Mouse (Mus musculus): Measurements from ENCODE around the gene Nudt16. TPM values are rescaled to one million over a fixed set of nuclear protein-coding genes. Genes with fewer than 3 reads are reported as not detected.
A peak's percentile ranks its signal among the peaks of the same experiment; 100 is the strongest.
"Not testable (repeated sequence)": the region's sequence is repeated elsewhere in the genome, so short reads cannot be mapped to it uniquely, and the experiment has no call there.

The Nudt16 gene
- total RNA-seq (2021): 10 to 100 TPM; 17.5 TPM
- long read RNA-seq, transcript Nudt16-201 (3 exons, 1,631 nt): major isoform, 14 of 23 reads
- long read RNA-seq, transcript Nudt16-204 (1 exons, 2,147 nt): minor isoform, 6 of 23 reads
- long read RNA-seq, partial matches to known transcripts: 0 of 23 reads
- long read RNA-seq, other reads (novel, unspliced or antisense): 0 of 23 reads

- peak; percentile 83 to 87 for DNase-seq (ENCODE audit: low spot score in 2 of 2)
Observed at GRCm38 (mm10) chr9:105131253-105132001, at the start of gene Nudt16. Gene Nudt16, minus strand, starts transcription at chr9:105131824.

GRCm38 (mm10) chr9:105144992-105145391 lies 13.4 kb upstream of the Nudt16 start, which contains the start of gene 1700080E11Rik:
Gene 1700080E11Rik, minus strand, starts transcription at chr9:105145092.
- DNase-seq (ENCODE audit: low spot score in 2 of 2): no peak

- no peak for DNase-seq (ENCODE audit: low spot score in 2 of 2)
Observed at GRCm38 (mm10) chr9:105139204-105139603, 7.6 kb upstream of the Nudt16 start.

DNA sequence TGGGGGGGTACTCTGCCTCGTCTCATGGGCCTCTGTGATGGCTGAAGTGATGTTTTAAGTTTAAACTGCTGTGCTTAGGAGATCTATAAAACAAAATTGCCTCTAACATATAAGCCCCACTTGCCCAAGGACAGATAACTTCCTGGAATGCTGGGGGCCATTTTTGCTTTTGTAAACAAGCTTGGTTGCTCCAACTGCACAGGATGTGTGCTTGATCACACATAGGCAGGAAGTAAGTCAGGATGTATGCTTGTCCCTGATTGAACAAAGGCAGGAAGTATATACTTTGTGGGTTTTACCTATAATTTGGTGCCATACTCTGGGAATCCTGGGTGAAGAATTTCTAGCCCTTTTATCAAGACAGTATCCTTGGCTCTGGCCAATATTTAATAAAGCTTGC lies 4.8 kb upstream of the Nudt16 start:
- DNase-seq (ENCODE audit: low spot score in 2 of 2): no peak

DNA sequence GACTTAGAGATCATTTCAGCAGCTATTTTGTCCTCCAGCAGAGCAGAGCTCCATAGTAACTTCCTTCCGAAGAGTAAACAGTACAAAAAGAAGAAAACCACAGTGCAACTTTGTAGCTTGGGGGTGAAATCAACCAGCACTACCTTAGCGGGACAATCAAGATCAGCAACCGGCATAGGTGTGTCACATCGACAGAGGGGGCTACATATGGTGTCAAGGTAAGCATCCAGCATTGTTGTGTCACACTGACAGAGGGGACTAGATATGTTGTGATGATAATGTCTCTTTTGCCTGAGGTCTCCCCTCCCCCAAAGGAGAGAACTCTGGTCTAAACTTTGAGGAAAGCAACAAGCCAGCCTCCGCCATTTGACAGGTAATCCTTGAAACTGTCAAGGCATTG lies 2.9 kb upstream of the Nudt16 start:
- no peak for DNase-seq (ENCODE audit: low spot score in 2 of 2)

DNA sequence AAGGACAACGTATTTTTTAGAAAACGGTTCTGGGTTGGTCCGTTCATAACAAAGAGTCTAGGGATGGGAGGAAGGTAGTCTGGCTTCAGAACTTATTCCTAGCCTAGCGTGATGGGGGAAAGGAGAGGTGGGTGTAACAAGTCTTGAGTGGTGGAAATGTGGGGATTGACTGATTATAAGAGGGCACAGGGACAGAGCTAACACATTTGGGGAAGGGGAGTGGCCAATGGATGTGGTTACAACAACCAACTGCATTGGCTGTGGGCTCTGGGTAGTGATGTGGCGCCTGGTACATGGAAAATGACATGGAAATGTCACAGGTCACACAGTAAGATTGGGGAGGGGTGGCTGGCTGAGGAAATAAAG lies 361 bp upstream of the Nudt16 start:
- no peak for DNase-seq (ENCODE audit: low spot score in 2 of 2)

GRCm38 (mm10) chr9:105130331-105130730 lies 1.3 kb downstream of the Nudt16 start:
- DNase-seq (ENCODE audit: low spot score in 2 of 2): no peak

GRCm38 (mm10) chr9:105125206-105125605 lies 6.4 kb downstream of the Nudt16 start:
- not testable (repeated sequence) for DNase-seq (ENCODE audit: low spot score in 2 of 2)

DNA sequence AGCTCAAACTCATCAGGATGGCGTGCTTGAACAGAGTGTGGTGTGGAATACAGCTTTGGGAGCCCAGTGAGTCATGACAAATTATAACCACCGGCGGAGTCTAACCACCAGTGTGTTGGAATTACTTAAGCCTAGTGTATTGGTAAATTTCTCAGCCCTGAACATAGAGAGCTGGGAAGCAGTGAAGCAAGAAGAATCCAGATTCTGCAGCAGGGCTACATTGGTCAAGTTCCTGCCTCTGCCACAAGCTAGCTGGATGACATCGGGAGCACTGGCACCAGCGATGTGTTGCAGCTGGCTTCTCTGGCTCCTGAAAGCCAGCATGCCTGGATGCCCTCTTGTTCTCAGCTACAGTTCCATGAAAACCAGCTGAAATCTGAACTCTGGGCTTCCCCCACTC lies 27.7 kb downstream of the Nudt16 start:
- DNase-seq (ENCODE audit: low spot score in 2 of 2): no peak

GRCm38 (mm10) chr9:105101911-105102310 lies 29.7 kb downstream of the Nudt16 start:
- DNase-seq (ENCODE audit: low spot score in 2 of 2): no peak

DNA sequence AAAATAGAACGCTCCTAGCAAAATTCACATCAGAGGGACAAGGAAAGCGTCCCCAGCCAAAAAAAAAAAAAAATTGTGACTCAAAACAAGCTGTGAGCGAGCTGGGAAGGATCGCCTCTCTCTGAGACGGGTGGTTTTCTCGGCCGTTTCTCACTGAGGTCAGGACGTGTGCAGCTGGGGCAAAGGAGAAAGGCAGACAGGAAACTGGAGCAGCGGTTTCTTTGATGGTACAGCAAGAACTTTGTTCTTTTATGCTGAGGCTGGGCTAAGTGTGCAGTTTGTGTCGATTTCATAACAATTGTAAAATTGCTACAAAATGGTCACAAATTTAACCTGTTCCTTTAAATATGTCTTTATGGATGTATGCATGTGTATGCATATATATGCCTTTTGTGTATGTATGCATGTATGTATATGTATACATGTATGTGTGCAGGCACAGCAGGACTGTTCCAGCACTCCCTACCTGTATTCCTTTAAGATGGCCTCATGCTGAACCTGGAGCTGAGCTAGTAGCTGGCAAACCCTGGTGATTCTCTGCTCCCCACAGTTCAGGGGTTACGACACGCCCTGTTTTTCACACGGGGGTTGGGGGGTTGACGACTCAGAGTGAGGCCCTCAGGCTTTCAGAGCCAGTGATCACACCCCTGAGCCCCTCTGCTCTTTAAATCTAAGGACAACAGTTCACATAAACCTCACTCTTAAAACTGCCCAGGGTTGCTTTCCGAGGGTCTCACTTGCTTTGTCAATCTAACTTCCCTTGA lies 30.6 kb downstream of the Nudt16 start:
- no peak for DNase-seq (ENCODE audit: low spot score in 2 of 2)

DNA sequence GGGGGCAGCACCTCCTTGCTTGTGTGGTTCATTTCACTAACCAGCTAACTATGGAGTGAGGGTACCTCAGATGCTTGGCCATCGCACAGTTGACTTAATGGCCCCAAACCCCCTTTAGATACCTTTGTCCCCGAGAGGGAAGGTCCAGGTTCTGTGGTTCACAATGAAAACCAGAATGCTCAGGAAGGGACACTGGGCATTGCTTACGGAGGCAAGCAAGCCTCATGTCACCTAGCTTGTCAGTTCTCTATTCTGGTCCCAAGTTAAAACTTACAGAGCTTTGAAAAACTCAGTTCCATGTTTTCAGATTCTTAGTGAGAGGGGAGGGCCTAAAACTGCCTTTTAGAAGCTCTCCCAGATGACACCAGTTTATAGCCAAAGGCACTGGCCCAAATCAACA lies 51.4 kb downstream of the Nudt16 start:
- no peak for DNase-seq (ENCODE audit: low spot score in 2 of 2)

Other genes with a start within 250 kb of the Nudt16 start
- gene Mrpl3, start 78.6 kb downstream of the Nudt16 start, total RNA-seq (2021): 10 to 100 TPM; 69.0 to 78.2 TPM
- gene 1700080E11Rik, start 13.3 kb upstream of the Nudt16 start, total RNA-seq (2021): not detected

Measured in layer of hippocampus, postnatal 10 days (tissue).